Mouse (Mus musculus): ENCODE measurements around the gene Magoh. TPM values are rescaled to one million over a fixed set of nuclear protein-coding genes. Genes with fewer than 3 reads are reported as not detected.

Magoh gene
- polyA plus RNA-seq, 1 experiment = 54.9 TPM

DNA sequence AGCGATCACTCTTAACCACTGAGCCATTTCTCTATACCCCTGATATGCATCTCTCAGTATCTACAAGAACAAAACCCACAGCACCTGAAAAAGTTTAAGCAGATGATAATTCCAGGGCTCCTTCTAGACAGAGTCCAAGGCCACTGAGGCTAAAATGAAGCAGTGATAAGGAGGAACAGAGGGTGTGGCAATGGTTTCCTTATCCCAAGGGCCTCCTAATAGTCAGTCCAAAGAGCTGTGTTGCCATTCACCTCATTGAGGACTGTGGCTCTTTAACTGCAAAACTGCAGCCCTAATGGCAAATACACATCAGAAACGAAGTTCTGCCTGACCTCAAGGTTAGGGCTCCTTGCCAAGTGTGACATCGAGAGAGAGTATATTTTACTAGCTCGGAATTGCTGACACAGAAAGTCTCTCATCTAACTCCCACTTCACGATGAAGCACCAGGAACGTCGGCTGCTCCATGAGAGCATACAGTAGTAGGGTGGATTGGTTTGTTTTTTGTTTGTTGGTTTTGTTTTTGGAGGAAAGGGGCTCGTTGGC lies 41.7 kb downstream of the Magoh start:
- TF ChIP-seq POLR2A (IDR thresholded peaks at IDR 0.05; ENCODE audit: control insufficient read depth, extremely low read depth, insufficient read depth, low read length, poor library complexity) = no peak
- TF ChIP-seq CTCF (IDR thresholded peaks at IDR 0.05; ENCODE audit: borderline replicate concordance, control insufficient read depth, extremely low read depth, insufficient read depth, low read length, poor library complexity) = no peak
- H3K4me3 ChIP-seq (ENCODE audit: control insufficient read depth, insufficient read depth, low read length) = no peak overlapping the region

DNA sequence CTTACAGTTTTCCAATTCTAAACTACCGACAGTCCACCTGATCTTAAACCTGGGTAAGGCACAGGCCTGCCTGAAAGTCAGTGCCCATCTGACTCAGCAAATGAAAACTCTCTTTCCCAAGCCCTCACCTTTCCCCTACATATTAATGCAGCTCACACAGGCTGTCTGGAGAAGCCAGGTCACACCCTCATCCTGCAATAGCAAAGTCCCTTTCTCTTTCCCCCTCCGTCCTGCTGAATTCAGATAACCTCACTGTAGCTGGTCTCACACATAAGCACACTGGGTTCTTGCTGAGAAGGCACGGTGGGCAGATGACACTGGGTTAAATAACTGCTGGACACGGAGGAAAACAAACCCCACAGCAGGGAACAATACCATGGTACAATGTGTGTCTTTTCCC lies 42.4 kb downstream of the Magoh start:
- no peak for TF ChIP-seq CTCF (IDR thresholded peaks at IDR 0.05; ENCODE audit: borderline replicate concordance, control insufficient read depth, extremely low read depth, insufficient read depth, low read length, poor library complexity)
- no peak for TF ChIP-seq POLR2A (IDR thresholded peaks at IDR 0.05; ENCODE audit: control insufficient read depth, extremely low read depth, insufficient read depth, low read length, poor library complexity)
- WGBS = 71% methylated on average over 4 of the region's 4 CpGs
- H3K27ac ChIP-seq (ENCODE audit: control insufficient read depth, insufficient read depth, low read length) = no peak overlapping the region

More for the DNA sequence above, 41.7 kb downstream of the Magoh start:
- Histone ChIP-seq H3K27me3 (ENCODE audit: control insufficient read depth, insufficient read depth, low read length) (no peaks in the 10 kb centered on the region), H3K4me1 (replicated peaks; ENCODE audit: control insufficient read depth, insufficient read depth, low read length) (peaks cover 8% of the 10 kb centered on the region), H3K36me3 (ENCODE audit: control insufficient read depth, insufficient read depth, low read length) (no peaks in the 10 kb centered on the region), H3K27ac (ENCODE audit: control insufficient read depth, insufficient read depth, low read length) (no peak overlapping the region)
- DNase-seq = no peak
- 80% methylated on average over 8 of the region's 8 CpGs for WGBS

DNA sequence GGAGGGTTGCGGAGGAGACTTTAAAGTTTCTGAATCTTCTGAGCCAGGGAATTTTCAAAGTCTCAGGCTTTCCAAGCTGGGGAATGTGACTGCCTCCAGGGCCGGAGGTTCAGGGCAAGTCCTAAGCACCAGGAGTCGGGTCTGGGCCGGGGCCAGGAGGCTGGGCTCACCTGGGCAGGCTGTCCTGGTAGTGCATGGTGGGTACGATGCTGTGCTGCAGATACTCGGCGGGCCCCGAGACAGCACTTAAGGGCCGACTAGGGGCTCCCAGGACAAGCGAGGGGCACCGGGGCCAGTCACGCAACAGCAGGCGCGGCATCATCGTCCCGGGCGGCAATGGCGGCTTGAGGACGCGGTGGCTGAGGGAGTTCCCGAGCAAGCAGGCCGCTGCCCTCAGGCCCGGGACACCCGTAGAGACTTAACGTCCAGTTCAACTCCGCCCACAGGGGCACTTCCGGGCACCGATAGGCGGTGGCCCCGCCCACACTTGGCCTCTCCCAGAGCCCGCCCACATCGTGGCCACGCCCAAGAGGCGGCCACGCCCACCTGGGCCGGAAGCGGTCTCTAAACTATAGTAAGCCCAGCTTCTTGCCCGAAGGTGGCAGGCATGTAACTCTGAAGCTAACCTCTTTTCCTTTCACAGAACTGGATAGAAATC lies 43.7 kb downstream of the Magoh start, which contains the start of gene Cpt2:
Gene Cpt2 (minus strand): TSS at position 466 of the 658 bp plus-strand sequence.
- H3K27ac ChIP-seq (ENCODE audit: control insufficient read depth, insufficient read depth, low read length) = no peak within 1 kb of the TSS
- TF ChIP-seq POLR2A (IDR thresholded peaks at IDR 0.05; ENCODE audit: control insufficient read depth, extremely low read depth, insufficient read depth, low read length, poor library complexity) = peak; percentile 30; the same call in 1 of the 2 replicates
- TF ChIP-seq CTCF (IDR thresholded peaks at IDR 0.05; ENCODE audit: borderline replicate concordance, control insufficient read depth, extremely low read depth, insufficient read depth, low read length, poor library complexity) = peak; percentile 69; the same call in 1 of the 2 replicates
- peaks cover 8% of the 10 kb centered on the region for H3K4me1 ChIP-seq (replicated peaks; ENCODE audit: control insufficient read depth, insufficient read depth, low read length)
- H3K27me3 ChIP-seq (ENCODE audit: control insufficient read depth, insufficient read depth, low read length) = no peaks in the 10 kb centered on the region
- no peaks in the 10 kb centered on the region for H3K36me3 ChIP-seq (ENCODE audit: control insufficient read depth, insufficient read depth, low read length)
- peak within 1 kb of the TSS; percentile 76 for H3K4me3 ChIP-seq (ENCODE audit: control insufficient read depth, insufficient read depth, low read length)
- 2% methylated on average over 38 of the region's 38 CpGs for WGBS
- DNase-seq = peak; percentile 92

More for the DNA sequence above, 42.4 kb downstream of the Magoh start:
- H3K36me3 ChIP-seq (ENCODE audit: control insufficient read depth, insufficient read depth, low read length) = no peaks in the 10 kb centered on the region
- H3K27me3 ChIP-seq (ENCODE audit: control insufficient read depth, insufficient read depth, low read length) = no peaks in the 10 kb centered on the region
- DNase-seq = no peak
- no peak overlapping the region for H3K4me3 ChIP-seq (ENCODE audit: control insufficient read depth, insufficient read depth, low read length)
- peaks cover 8% of the 10 kb centered on the region for H3K4me1 ChIP-seq (replicated peaks; ENCODE audit: control insufficient read depth, insufficient read depth, low read length)

DNA sequence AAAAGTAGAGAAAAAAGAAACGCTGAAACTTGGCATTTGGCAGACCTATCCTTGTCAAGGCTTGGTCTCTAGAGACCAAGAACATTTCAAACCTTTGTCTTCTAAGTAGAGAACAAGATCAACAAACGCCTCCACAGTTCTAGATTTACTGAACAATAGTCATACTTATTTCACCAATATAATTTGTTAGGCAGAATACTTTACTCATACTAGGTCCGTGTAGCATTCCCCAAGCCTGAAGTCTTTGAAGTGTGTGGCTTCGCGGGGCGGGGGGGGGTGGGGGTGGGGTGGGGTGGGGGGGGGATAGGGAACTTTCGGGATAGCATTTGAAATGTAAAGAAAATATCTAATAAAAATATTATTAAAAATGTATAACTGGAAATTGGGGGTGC lies 44.2 kb downstream of the Magoh start:
- DNase-seq = no peak
- no peak overlapping the region for H3K4me3 ChIP-seq (ENCODE audit: control insufficient read depth, insufficient read depth, low read length)
- no peaks in the 10 kb centered on the region for H3K36me3 ChIP-seq (ENCODE audit: control insufficient read depth, insufficient read depth, low read length)
- H3K27me3 ChIP-seq (ENCODE audit: control insufficient read depth, insufficient read depth, low read length) = no peaks in the 10 kb centered on the region
- 30% methylated on average over 7 of the region's 7 CpGs for WGBS
- TF ChIP-seq POLR2A (IDR thresholded peaks at IDR 0.05; ENCODE audit: control insufficient read depth, extremely low read depth, insufficient read depth, low read length, poor library complexity) (no peak), CTCF (IDR thresholded peaks at IDR 0.05; ENCODE audit: borderline replicate concordance, control insufficient read depth, extremely low read depth, insufficient read depth, low read length, poor library complexity) (no peak)
- H3K27ac ChIP-seq (ENCODE audit: control insufficient read depth, insufficient read depth, low read length) = no peak overlapping the region
- H3K4me1 ChIP-seq (replicated peaks; ENCODE audit: control insufficient read depth, insufficient read depth, low read length) = peaks cover 8% of the 10 kb centered on the region

DNA sequence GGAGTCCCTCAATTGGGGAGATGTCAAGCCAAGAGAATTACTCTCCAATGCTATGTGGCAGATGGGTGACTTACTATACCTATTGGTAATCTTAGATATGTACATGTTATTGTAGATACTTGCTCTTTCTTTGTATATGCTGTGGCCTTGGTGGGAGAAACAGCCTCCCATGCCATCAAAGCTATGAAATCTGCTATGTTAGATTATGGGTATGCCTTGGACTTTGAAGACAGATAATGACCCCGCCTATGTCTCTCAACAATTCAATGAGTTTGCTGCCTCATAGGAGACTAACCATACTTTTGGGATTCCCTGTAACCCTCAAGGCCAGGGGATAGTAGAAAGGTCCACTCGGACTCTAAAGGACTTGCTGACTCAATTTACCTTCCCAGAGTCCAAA lies 48.7 kb downstream of the Magoh start:
- 76% methylated on average over 2 of the region's 2 CpGs for WGBS
- no peak overlapping the region for H3K4me3 ChIP-seq (ENCODE audit: control insufficient read depth, insufficient read depth, low read length)
- H3K27ac ChIP-seq (ENCODE audit: control insufficient read depth, insufficient read depth, low read length) = no peak overlapping the region
- no peaks in the 10 kb centered on the region for H3K36me3 ChIP-seq (ENCODE audit: control insufficient read depth, insufficient read depth, low read length)
- TF ChIP-seq CTCF (IDR thresholded peaks at IDR 0.05; ENCODE audit: borderline replicate concordance, control insufficient read depth, extremely low read depth, insufficient read depth, low read length, poor library complexity) = no peak
- TF ChIP-seq POLR2A (IDR thresholded peaks at IDR 0.05; ENCODE audit: control insufficient read depth, extremely low read depth, insufficient read depth, low read length, poor library complexity) = no peak
- no peak for DNase-seq
- H3K27me3 ChIP-seq (ENCODE audit: control insufficient read depth, insufficient read depth, low read length) = no peaks in the 10 kb centered on the region
- no peaks in the 10 kb centered on the region for H3K4me1 ChIP-seq (replicated peaks; ENCODE audit: control insufficient read depth, insufficient read depth, low read length)

DNA sequence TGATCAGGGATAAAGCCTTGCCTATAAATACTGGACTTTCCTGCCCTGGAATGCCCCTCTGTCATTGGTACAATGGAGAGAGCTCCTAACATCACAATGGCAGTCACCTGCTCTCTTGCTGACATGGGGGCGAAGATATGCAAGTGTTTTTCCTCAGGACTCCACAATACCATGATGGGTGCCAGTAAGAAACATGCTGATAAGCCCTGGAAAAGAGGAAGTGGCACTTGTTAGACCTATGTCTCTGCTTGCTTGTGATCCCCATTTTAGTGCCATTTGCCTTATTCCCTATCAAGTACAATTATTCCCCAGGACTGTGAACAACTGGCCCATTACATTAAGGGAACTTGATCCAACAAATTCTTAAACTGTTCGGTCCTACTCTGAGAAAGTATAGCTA lies 49.2 kb downstream of the Magoh start:
- WGBS = 90% methylated on average over 2 of the region's 2 CpGs
- no peak overlapping the region for H3K27ac ChIP-seq (ENCODE audit: control insufficient read depth, insufficient read depth, low read length)
- H3K4me1 ChIP-seq (replicated peaks; ENCODE audit: control insufficient read depth, insufficient read depth, low read length) = no peaks in the 10 kb centered on the region
- no peak for DNase-seq
- H3K27me3 ChIP-seq (ENCODE audit: control insufficient read depth, insufficient read depth, low read length) = no peaks in the 10 kb centered on the region
- no peak for TF ChIP-seq CTCF (IDR thresholded peaks at IDR 0.05; ENCODE audit: borderline replicate concordance, control insufficient read depth, extremely low read depth, insufficient read depth, low read length, poor library complexity)
- TF ChIP-seq POLR2A (IDR thresholded peaks at IDR 0.05; ENCODE audit: control insufficient read depth, extremely low read depth, insufficient read depth, low read length, poor library complexity) = no peak
- H3K36me3 ChIP-seq (ENCODE audit: control insufficient read depth, insufficient read depth, low read length) = no peaks in the 10 kb centered on the region
- no peak overlapping the region for H3K4me3 ChIP-seq (ENCODE audit: control insufficient read depth, insufficient read depth, low read length)
